Mouse (Mus musculus) limb, embryonic 14.5 days (tissue): ENCODE data around the gene Ell. TPM values are rescaled to one million over a fixed set of nuclear protein-coding genes. Genes with fewer than 3 reads are reported as not detected.
A peak's percentile ranks its signal among the peaks of the same experiment; 100 is the strongest.
"Not testable (repeated sequence)": the region's sequence is repeated elsewhere in the genome, so short reads cannot be mapped to it uniquely, and the experiment has no call there.

Experiments
- ATAC-seq: fragments of 200-750 bp; cut with Nextera tagmentation; 2 replicates; pipeline ENCODE4 v1.8.0; 2017; ENCODE audit warnings: low read depth, moderate number of reproducible peaks, moderate TSS enrichment; ENCODE audit not compliant: low FRiP score
- DNase-seq: peaks from one replicate; pipeline ENCODE4 v3.0.0-alpha.2; 2015; ENCODE audit warnings: low spot score
- H3K27ac ChIP-seq: fragments of 300-500 bp; sonication (generic); replicated peaks from 2 replicates; pipeline ENCODE4 v1.5.1; 2014; ENCODE audit warnings: low read depth, mild to moderate bottlenecking, low read length, moderate library complexity, mixed read lengths
- H3K27me3 ChIP-seq: fragments of 300-500 bp; sonication (generic); 2 replicates; pipeline ENCODE4 v1.6.1; 2014; ENCODE audit warnings: low read length, mixed read lengths; ENCODE audit not compliant: control insufficient read depth, insufficient read depth
- H3K36me3 ChIP-seq: fragments of 300-500 bp; sonication (generic); 2 replicates; pipeline ENCODE4 v1.6.1; 2014; ENCODE audit warnings: mild to moderate bottlenecking, low read length, moderate library complexity, mixed read lengths; ENCODE audit not compliant: control insufficient read depth, insufficient read depth
- H3K4me1 ChIP-seq: fragments of 300-500 bp; sonication (generic); 2 replicates; pipeline ENCODE4 v1.6.1; 2014; ENCODE audit warnings: antibody characterized with exemption, low read length, mixed read lengths; ENCODE audit not compliant: control insufficient read depth, insufficient read depth
- H3K4me2 ChIP-seq: fragments of 300-500 bp; sonication (generic); replicated peaks from 2 replicates; pipeline ENCODE4 v1.6.1; 2014; ENCODE audit warnings: low read depth, mild to moderate bottlenecking, low read length, moderate library complexity; ENCODE audit not compliant: severe bottlenecking
- H3K4me3 ChIP-seq: fragments of 300-500 bp; sonication (generic); replicated peaks from 2 replicates; pipeline ENCODE4 v1.5.1; 2014; ENCODE audit warnings: low read length
- H3K9ac ChIP-seq: fragments of 300-500 bp; sonication (generic); 2 replicates; pipeline ENCODE4 v1.6.1; 2014; ENCODE audit warnings: mild to moderate bottlenecking, low read depth, low read length, moderate library complexity; ENCODE audit not compliant: severe bottlenecking
- H3K9me3 ChIP-seq: fragments of 300-500 bp; sonication (generic); 2 replicates; pipeline ENCODE4 v1.6.1; 2016; ENCODE audit warnings: low read length; ENCODE audit not compliant: control insufficient read depth
- POLR2A ChIP-seq: fragments of 200-500 bp; IDR thresholded peaks from 2 replicates; pipeline ENCODE4 v1.8.0; 2012; ENCODE audit warnings: inconsistent platforms, mild to moderate bottlenecking, moderate library complexity, borderline replicate concordance; ENCODE audit not compliant: insufficient read depth, insufficient read length; ENCODE audit errors: extremely low read depth
- WGBS: fragments of 180-500 bp; shearing (Covaris S2); extraction: QIAGEN DNeasy Blood & Tissue Kit; methylation state at CpG from one replicate; pipeline ENCODE4 v1.1.7; 2014; 5-methylcytosine and 5-hydroxymethylcytosine counted together
- polyA plus RNA-seq, 2 experiments: library from polyadenylated mRNA; depleted of rRNA in 1 of 2; stranded (reverse) in 1 of 2; unstranded in 1 of 2; fragments of >200 nt; fragmentation: Nextera tagmentation in 1 of 2; extraction: Ambion mirVana in 1 of 2; gene quantifications; 2 replicates each; pipeline versions ENCODE4 v1.2.1 to v1.2.3; 2012 to 2014

The Ell gene
- polyA plus RNA-seq, 2 experiments = 20.2 to 30.3 TPM

DNA sequence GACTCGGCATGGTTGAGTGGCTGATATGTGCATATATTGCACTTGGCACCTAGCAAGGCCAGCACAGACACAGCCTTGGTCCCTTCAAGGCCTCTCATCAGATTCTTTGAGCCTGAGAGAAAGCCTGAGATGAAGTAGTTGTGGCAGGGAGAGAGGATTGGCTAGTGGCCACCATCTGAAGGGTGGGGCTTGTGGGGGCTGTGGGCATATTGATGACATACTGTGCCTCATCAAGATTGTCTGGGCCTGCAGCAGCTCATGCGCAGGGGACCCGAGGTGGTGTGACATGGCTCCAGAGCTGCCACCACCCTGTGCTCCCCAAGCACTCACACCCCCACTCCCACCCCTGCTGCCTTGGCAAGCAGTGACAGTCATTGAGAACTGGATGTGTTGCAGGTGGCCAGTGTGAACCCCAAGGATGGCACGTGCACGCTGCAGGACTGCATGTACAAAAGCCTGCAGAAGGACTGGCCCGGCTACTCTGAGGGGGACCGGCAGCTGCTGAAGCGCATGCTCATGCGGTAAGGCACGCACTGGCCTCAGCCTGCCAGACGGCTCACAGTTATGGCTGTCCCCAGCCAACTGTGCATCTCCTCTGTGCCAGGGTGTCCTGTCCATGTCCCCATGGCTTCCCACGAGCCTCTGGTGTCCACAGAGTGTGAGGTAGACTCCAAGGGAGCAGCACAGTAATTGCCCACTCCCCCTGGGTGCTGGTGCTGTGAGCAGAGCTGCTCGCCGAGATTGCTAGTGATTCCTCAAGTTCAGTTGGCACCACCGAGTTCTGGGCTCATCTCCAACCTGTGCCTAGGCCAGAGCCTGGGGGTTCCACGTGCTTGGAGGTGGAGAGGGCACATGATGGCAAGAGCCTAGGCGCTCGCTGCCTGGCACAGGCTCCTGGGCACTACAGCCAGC is 44.5 kb downstream of the Ell start:
- H3K4me3 ChIP-seq = no peak overlapping the region
- H3K27ac ChIP-seq = no peak overlapping the region
- H3K36me3 ChIP-seq = peaks cover 87% of the 10 kb centered on the region
- no peaks in the 10 kb centered on the region for H3K4me1 ChIP-seq
- 89% methylated on average over 18 of the region's 18 CpGs for WGBS
- DNase-seq = no peak
- H3K9me3 ChIP-seq = no peaks in the 10 kb centered on the region
- TF ChIP-seq POLR2A = no peak
- no peaks in the 10 kb centered on the region for H3K27me3 ChIP-seq
- H3K4me2 ChIP-seq = no peak overlapping the region
- no peak for ATAC-seq
- H3K9ac ChIP-seq = no peak overlapping the region

DNA sequence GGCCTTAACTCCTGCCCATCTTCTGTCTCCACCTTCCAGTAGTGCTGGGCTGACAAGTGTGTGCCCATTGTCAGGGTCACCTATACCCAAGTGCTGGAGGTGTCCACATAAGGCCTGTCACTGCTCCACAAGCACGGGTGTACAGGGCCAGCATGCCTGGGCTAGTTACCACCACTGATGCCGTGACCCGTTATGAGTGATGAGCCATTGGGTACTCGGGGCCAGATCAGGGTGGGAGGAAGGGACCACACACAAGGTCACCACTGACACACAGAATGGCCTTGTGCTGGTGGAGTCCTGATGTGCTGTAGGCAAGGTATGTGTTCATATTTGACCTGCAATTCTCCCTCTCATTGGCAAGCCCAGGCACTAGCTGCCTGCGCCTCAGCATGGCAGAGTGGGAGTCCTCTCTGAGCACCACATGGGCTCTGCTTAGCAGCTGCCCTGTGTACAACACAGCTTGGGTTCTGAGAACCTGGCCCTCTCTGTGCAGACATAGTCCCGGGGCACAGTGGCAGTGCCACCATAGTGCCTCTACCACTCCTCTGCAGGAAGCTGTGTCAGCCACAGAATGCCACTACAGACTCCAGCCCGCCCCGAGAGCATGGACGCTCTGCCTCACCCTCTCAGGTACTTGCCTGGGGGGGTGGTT is 45.5 kb downstream of the Ell start:
- TF ChIP-seq POLR2A = no peak
- ATAC-seq = 0 out of 2 replicates have a peak, but pooled peaks have one; percentile 11
- Histone ChIP-seq H3K27ac (no peak overlapping the region), H3K9me3 (no peaks in the 10 kb centered on the region), H3K36me3 (peaks cover 88% of the 10 kb centered on the region), H3K4me2 (no peak overlapping the region), H3K9ac (no peak overlapping the region), H3K4me3 (no peak overlapping the region), H3K4me1 (no peaks in the 10 kb centered on the region), H3K27me3 (no peaks in the 10 kb centered on the region)
- no peak for DNase-seq
- WGBS = 89% methylated on average over 9 of the region's 9 CpGs

DNA sequence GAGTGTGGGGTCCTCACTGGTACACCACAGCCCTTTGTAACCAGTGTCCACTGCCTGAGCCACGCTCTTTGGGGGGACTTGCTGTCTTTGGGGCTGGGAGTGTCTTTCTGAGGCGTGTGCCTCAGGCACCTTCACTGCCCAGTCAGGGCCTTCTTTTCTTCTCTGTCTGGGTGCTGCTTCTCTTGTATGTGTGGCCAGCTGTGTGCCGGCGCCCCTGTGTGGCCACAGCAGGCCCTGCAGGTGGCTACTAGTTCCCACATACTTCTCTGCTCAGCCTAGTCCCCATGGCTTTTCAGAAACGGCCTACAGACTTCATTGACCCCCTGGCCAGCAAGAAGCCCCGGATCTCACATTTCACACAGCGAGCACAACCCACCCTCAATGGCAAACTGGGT is 46.0 kb downstream of the Ell start:
- Histone ChIP-seq H3K4me2 (no peak overlapping the region), H3K36me3 (peaks cover 88% of the 10 kb centered on the region), H3K27me3 (no peaks in the 10 kb centered on the region), H3K9ac (no peak overlapping the region), H3K4me3 (no peak overlapping the region), H3K9me3 (no peaks in the 10 kb centered on the region), H3K27ac (no peak overlapping the region), H3K4me1 (no peaks in the 10 kb centered on the region)
- ATAC-seq = 0 out of 2 replicates have a peak, but pooled peaks have one; percentile 35
- DNase-seq = no peak
- 39% methylated on average over 7 of the region's 7 CpGs for WGBS
- TF ChIP-seq POLR2A = no peak

DNA sequence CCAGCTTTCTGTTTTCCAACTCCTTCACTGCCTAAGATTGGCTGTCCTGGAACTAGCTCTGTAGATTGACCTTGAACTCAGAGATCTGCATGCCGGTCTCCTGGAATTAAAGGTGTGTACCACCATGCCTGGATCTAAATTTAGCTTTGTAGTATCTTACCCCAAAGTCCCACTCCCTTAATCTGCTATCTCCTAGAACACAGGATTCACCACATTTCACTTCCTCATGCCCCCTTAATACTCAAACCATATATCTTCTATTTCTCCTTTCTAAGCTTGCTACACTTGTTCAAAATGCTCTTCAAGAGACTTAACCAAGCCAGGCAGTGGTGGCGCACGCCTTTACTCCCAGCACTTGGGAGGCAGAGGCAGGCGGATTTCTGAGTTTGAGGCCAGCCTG is 48.7 kb downstream of the Ell start:
- H3K27me3 ChIP-seq, ATAC-seq, H3K4me3 ChIP-seq, H3K27ac ChIP-seq, DNase-seq, H3K9me3 ChIP-seq, H3K9ac ChIP-seq, H3K4me1 ChIP-seq, H3K4me2 ChIP-seq: not testable (repeated sequence)
- WGBS = 93% methylated on average over 4 of the region's 4 CpGs
- peaks cover 80% of the 10 kb centered on the region for H3K36me3 ChIP-seq

DNA sequence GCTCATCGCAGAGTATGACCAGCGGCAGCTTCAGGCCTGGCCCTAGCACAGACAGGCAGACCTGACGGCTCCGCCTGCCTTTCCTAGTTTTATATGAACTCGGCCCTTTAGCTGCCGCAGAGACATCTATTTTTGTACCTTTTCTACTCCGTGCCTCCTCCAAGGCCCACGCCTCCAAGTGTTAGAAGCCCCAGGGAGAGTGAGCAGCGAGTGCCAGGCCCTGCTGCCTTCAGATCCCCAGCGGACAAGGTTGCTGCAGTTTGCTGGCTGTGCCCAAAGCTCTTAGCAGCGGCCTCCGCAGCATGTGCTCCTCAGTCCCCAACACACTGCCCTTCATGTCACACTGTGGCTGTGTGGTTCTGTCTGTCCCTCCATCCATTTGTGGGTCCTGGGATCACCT is 52.3 kb downstream of the Ell start:
- no peak for TF ChIP-seq POLR2A
- no peak overlapping the region for H3K4me3 ChIP-seq
- 81% methylated on average over 12 of the region's 12 CpGs for WGBS
- no peak overlapping the region for H3K27ac ChIP-seq
- H3K4me1 ChIP-seq = peaks cover 12% of the 10 kb centered on the region
- peaks cover 55% of the 10 kb centered on the region for H3K36me3 ChIP-seq
- DNase-seq (no peak), ATAC-seq (no peak)
- H3K27me3 ChIP-seq = no peaks in the 10 kb centered on the region
- H3K4me2 ChIP-seq = no peak overlapping the region
- no peaks in the 10 kb centered on the region for H3K9me3 ChIP-seq
- no peak overlapping the region for H3K9ac ChIP-seq
